Mouse (Mus musculus): ENCODE results near the gene Adgra3. TPM values are rescaled to one million over a fixed set of nuclear protein-coding genes. Genes with fewer than 3 reads are reported as not detected.

The Adgra3 gene
- polyA plus RNA-seq (2016; fragmentation: Nextera tagmentation; extraction: Ambion mirVana) = 13.4 and 15.0 TPM in 2 replicates

- H3K4me1 ChIP-seq = peaks cover 50% of the 10 kb centered on the region
- no peaks in the 10 kb centered on the region for H3K9me3 ChIP-seq (replicated peaks)
- no peaks in the 10 kb centered on the region for H3K36me3 ChIP-seq
- no peaks in the 10 kb centered on the region for H3K27me3 ChIP-seq (replicated peaks)
- ATAC-seq = peak; percentile 95
- H3K4me3 ChIP-seq = peak within 1 kb of the TSS; percentile 92
- H3K4me2 ChIP-seq = peak within 1 kb of the TSS; percentile 99
- peak within 1 kb of the TSS; percentile 95 for H3K9ac ChIP-seq
- WGBS (ENCODE audit: insufficient replicate concordance) = under 1% methylated on average over 86 of the region's 113 CpGs
- H3K27ac ChIP-seq = peak within 1 kb of the TSS; percentile 80
These were observed at the start of gene Adgra3 for GRCm38 (mm10) chr5:50058421-50059286. Adgra3 (minus strand) TSS chr5:50059006.

GRCm38 (mm10) chr5:50083441-50083840 is 24.6 kb upstream of the Adgra3 start:
- no peak for ATAC-seq
- no peak overlapping the region for H3K4me2 ChIP-seq
- H3K4me1 ChIP-seq = no peaks in the 10 kb centered on the region
- no peak overlapping the region for H3K4me3 ChIP-seq
- no peaks in the 10 kb centered on the region for H3K9me3 ChIP-seq (replicated peaks)
- H3K27ac ChIP-seq = no peak overlapping the region
- WGBS (ENCODE audit: insufficient replicate concordance) = 81% methylated on average over 1 of the region's 1 CpGs
- no peak overlapping the region for H3K9ac ChIP-seq
- H3K27me3 ChIP-seq (replicated peaks) = no peaks in the 10 kb centered on the region
- H3K36me3 ChIP-seq = no peaks in the 10 kb centered on the region

- H3K4me2 ChIP-seq = no peak overlapping the region
These were observed 15.4 kb upstream of the Adgra3 start for GRCm38 (mm10) chr5:50074245-50074644.

GRCm38 (mm10) chr5:50064236-50064635 is 5.4 kb upstream of the Adgra3 start:
- Histone ChIP-seq H3K27me3 (replicated peaks) (no peaks in the 10 kb centered on the region), H3K36me3 (no peaks in the 10 kb centered on the region), H3K4me2 (no peak overlapping the region), H3K27ac (no peak overlapping the region), H3K4me1 (peaks cover 6% of the 10 kb centered on the region), H3K9ac (no peak overlapping the region), H3K4me3 (no peak overlapping the region), H3K9me3 (replicated peaks) (no peaks in the 10 kb centered on the region)
- WGBS (ENCODE audit: insufficient replicate concordance) = 62% methylated on average over 3 of the region's 3 CpGs
- no peak for ATAC-seq

More at GRCm38 (mm10) chr5:50074245-50074644, 15.4 kb upstream of the Adgra3 start:
- no peaks in the 10 kb centered on the region for H3K9me3 ChIP-seq (replicated peaks)
- H3K4me3 ChIP-seq = no peak overlapping the region
- no peak overlapping the region for H3K9ac ChIP-seq
- ATAC-seq = no peak
- no peaks in the 10 kb centered on the region for H3K4me1 ChIP-seq
- H3K36me3 ChIP-seq = no peaks in the 10 kb centered on the region
- H3K27ac ChIP-seq = no peak overlapping the region
- no peaks in the 10 kb centered on the region for H3K27me3 ChIP-seq (replicated peaks)

GRCm38 (mm10) chr5:50059586-50059985 is 780 bp upstream of the Adgra3 start:
- no peaks in the 10 kb centered on the region for H3K9me3 ChIP-seq (replicated peaks)
- H3K4me1 ChIP-seq = peaks cover 44% of the 10 kb centered on the region
- no peaks in the 10 kb centered on the region for H3K27me3 ChIP-seq (replicated peaks)
- H3K36me3 ChIP-seq = no peaks in the 10 kb centered on the region
- H3K27ac ChIP-seq = no peak overlapping the region
- H3K9ac ChIP-seq = peak overlapping the region; percentile 95
- 85% methylated on average over 7 of the region's 7 CpGs for WGBS (ENCODE audit: insufficient replicate concordance)
- H3K4me3 ChIP-seq = peak overlapping the region; percentile 92
- ATAC-seq = no peak
- peak overlapping the region; percentile 99 for H3K4me2 ChIP-seq

GRCm38 (mm10) chr5:50057612-50058420 is 990 bp downstream of the Adgra3 start:
- Histone ChIP-seq H3K4me2 (peak overlapping the region; percentile 99), H3K36me3 (no peaks in the 10 kb centered on the region), H3K9ac (peak overlapping the region; percentile 95), H3K27me3 (replicated peaks) (no peaks in the 10 kb centered on the region), H3K4me3 (peak overlapping the region; percentile 92), H3K9me3 (replicated peaks) (no peaks in the 10 kb centered on the region), H3K27ac (peak overlapping the region; percentile 80), H3K4me1 (peaks cover 50% of the 10 kb centered on the region)
- ATAC-seq = peak; percentile 8; the same call in 1 of the 2 replicates
- WGBS (ENCODE audit: insufficient replicate concordance) = 8% methylated on average over 26 of the region's 26 CpGs

- 74% methylated on average over 4 of the region's 4 CpGs for WGBS (ENCODE audit: insufficient replicate concordance)
These were observed 6.3 kb downstream of the Adgra3 start for GRCm38 (mm10) chr5:50052456-50052855.

GRCm38 (mm10) chr5:50050668-50051425 is 8.0 kb downstream of the Adgra3 start:
- Histone ChIP-seq H3K9ac (no peak overlapping the region), H3K4me3 (no peak overlapping the region), H3K36me3 (peaks cover 6% of the 10 kb centered on the region), H3K9me3 (replicated peaks) (no peaks in the 10 kb centered on the region), H3K27ac (no peak overlapping the region), H3K27me3 (replicated peaks) (no peaks in the 10 kb centered on the region), H3K4me2 (no peak overlapping the region), H3K4me1 (peaks cover 43% of the 10 kb centered on the region)
- ATAC-seq = no peak
- 77% methylated on average over 21 of the region's 21 CpGs for WGBS (ENCODE audit: insufficient replicate concordance)

More at GRCm38 (mm10) chr5:50052456-50052855, 6.3 kb downstream of the Adgra3 start:
- Histone ChIP-seq H3K36me3 (peaks cover 6% of the 10 kb centered on the region), H3K27ac (no peak overlapping the region), H3K27me3 (replicated peaks) (no peaks in the 10 kb centered on the region), H3K4me3 (no peak overlapping the region), H3K4me1 (peaks cover 59% of the 10 kb centered on the region), H3K4me2 (no peak overlapping the region), H3K9ac (no peak overlapping the region), H3K9me3 (replicated peaks) (no peaks in the 10 kb centered on the region)
- ATAC-seq = no peak

- peaks cover 35% of the 10 kb centered on the region for H3K4me1 ChIP-seq
- no peak overlapping the region for H3K4me3 ChIP-seq
- no peak overlapping the region for H3K27ac ChIP-seq
- no peak overlapping the region for H3K9ac ChIP-seq
- WGBS (ENCODE audit: insufficient replicate concordance) = 67% methylated on average over 3 of the region's 3 CpGs
- no peak for ATAC-seq
- no peaks in the 10 kb centered on the region for H3K27me3 ChIP-seq (replicated peaks)
- H3K36me3 ChIP-seq = peaks cover 6% of the 10 kb centered on the region
- H3K4me2 ChIP-seq = no peak overlapping the region
- H3K9me3 ChIP-seq (replicated peaks) = no peaks in the 10 kb centered on the region
These were observed 8.8 kb downstream of the Adgra3 start for GRCm38 (mm10) chr5:50050037-50050436.

- H3K27me3 ChIP-seq (replicated peaks) = no peaks in the 10 kb centered on the region
- H3K4me3 ChIP-seq = no peak overlapping the region
- no peak overlapping the region for H3K4me2 ChIP-seq
- whole genome bisulfite sequencing (ENCODE audit: insufficient replicate concordance) = 77% methylated on average over 8 of the region's 8 CpGs
- H3K9me3 ChIP-seq (replicated peaks) = no peaks in the 10 kb centered on the region
- no peak for ATAC-seq
- peaks cover 6% of the 10 kb centered on the region for H3K36me3 ChIP-seq
- H3K27ac ChIP-seq = no peak overlapping the region
- H3K9ac ChIP-seq = no peak overlapping the region
- peaks cover 32% of the 10 kb centered on the region for H3K4me1 ChIP-seq
These were observed 9.3 kb downstream of the Adgra3 start for GRCm38 (mm10) chr5:50049506-50049905.

- Histone ChIP-seq H3K4me3 (no peak overlapping the region), H3K27ac (no peak overlapping the region), H3K4me1 (peaks cover 26% of the 10 kb centered on the region), H3K36me3 (peaks cover 6% of the 10 kb centered on the region), H3K9ac (no peak overlapping the region), H3K9me3 (replicated peaks) (no peaks in the 10 kb centered on the region), H3K4me2 (no peak overlapping the region), H3K27me3 (replicated peaks) (no peaks in the 10 kb centered on the region)
- ATAC-seq = 0 out of 2 replicates have a peak, but pooled peaks have one; percentile 44
- WGBS (ENCODE audit: insufficient replicate concordance) = 46% methylated on average over 7 of the region's 7 CpGs
These were observed 9.8 kb downstream of the Adgra3 start for GRCm38 (mm10) chr5:50048960-50049359.

Data from liver, embryonic 12.5 days (tissue).